Mouse (Mus musculus) small intestine, adult 2 months (tissue): ENCODE measurements at regions not wholly inside any gene's neighbourhood (a gene's known extent, or its start where the extent isn't known, plus 50 kb on each side); places are given as distances from the start of the nearest gene placed in this dataset.

ENCODE experiments used
- H3K27ac ChIP-seq: fragments of 200-500 bp; 2 replicates; pipeline ENCODE4 v1.5.1; 2012; ENCODE audit warnings: low read depth, low read length, control low read depth, inconsistent platforms; ENCODE audit not compliant: insufficient read depth
- H3K27me3 ChIP-seq: fragments of 200-500 bp; 2 replicates; pipeline ENCODE4 v1.6.1; 2012; ENCODE audit warnings: mild to moderate bottlenecking, moderate library complexity, low read length, inconsistent platforms; ENCODE audit not compliant: control insufficient read depth, insufficient read depth
- H3K36me3 ChIP-seq: fragments of 200-500 bp; 2 replicates; pipeline ENCODE4 v1.6.1; 2012; ENCODE audit warnings: mild to moderate bottlenecking, low read length, control low read depth, inconsistent platforms; ENCODE audit not compliant: control insufficient read depth, insufficient read depth
- H3K4me1 ChIP-seq: fragments of 200-500 bp; 2 replicates; pipeline ENCODE4 v1.6.1; 2012; ENCODE audit warnings: low read length, inconsistent platforms, mixed read lengths; ENCODE audit not compliant: control insufficient read depth, insufficient read depth, insufficient read length
- H3K4me3 ChIP-seq: fragments of 200-500 bp; 2 replicates; pipeline ENCODE4 v1.5.1; 2012; ENCODE audit warnings: low read depth, mild to moderate bottlenecking, control low read depth, inconsistent platforms, low read length, moderate library complexity
- CTCF ChIP-seq: fragments of 200-500 bp; IDR thresholded peaks from 2 replicates; pipeline ENCODE4 v1.5.1; 2012; ENCODE audit warnings: low read depth, mild to moderate bottlenecking, control low read depth, inconsistent platforms, low read length, moderate library complexity, mixed read lengths; ENCODE audit not compliant: insufficient replicate concordance, insufficient read length; ENCODE audit errors: extremely low read depth
- POLR2A ChIP-seq: fragments of 200-500 bp; IDR thresholded peaks from 2 replicates; pipeline ENCODE4 v1.6.1; 2012; ENCODE audit warnings: low read depth, mild to moderate bottlenecking, control low read depth, inconsistent platforms, low read length, moderate library complexity
- WGBS: fragments of 180-500 bp; shearing (Covaris S2); methylation state at CpG from one replicate; pipeline ENCODE4 v1.1.7; 2018; 5-methylcytosine and 5-hydroxymethylcytosine counted together

DNA sequence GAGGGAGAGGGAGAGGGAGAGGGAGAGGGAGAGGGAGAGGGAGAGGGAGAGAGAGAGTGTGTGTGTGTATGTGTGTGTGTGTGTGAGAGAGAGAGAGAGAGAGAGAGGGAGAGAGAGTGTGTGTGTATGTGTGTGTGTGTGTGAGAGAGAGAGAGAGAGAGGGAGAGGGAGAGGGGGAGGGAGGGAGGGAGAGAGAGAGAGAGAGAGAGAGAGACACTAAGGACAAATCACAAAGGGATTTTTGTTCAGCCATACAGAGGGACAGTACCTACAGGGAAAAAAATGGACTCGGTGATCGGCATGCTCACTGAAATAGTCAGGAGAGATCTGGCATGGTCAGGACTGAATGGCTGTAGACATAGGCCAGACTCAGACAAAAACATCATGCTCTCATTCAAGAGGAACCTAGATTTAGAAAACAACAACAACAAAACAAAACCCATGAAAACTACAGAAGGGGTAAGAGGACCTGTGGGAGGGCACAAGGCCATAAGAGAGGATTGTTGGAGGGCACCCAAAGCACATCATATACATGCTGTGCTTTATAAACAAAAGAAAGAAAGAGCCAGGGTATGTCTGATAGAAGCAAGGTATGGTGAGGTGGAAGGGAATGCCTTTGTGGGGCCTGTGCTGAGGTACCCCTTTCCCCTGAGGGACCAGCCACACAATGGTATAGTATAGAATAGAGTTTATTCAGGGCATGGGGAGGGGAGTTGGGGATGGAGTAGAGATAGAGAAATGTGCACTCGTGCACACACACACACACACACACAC, 127.0 kb upstream of the Med14 start:
- TF ChIP-seq CTCF = no peak
- TF ChIP-seq POLR2A = no peak
- 76% methylated on average over 3 of the region's 3 CpGs for WGBS
- no peak overlapping the region for H3K27ac ChIP-seq

DNA sequence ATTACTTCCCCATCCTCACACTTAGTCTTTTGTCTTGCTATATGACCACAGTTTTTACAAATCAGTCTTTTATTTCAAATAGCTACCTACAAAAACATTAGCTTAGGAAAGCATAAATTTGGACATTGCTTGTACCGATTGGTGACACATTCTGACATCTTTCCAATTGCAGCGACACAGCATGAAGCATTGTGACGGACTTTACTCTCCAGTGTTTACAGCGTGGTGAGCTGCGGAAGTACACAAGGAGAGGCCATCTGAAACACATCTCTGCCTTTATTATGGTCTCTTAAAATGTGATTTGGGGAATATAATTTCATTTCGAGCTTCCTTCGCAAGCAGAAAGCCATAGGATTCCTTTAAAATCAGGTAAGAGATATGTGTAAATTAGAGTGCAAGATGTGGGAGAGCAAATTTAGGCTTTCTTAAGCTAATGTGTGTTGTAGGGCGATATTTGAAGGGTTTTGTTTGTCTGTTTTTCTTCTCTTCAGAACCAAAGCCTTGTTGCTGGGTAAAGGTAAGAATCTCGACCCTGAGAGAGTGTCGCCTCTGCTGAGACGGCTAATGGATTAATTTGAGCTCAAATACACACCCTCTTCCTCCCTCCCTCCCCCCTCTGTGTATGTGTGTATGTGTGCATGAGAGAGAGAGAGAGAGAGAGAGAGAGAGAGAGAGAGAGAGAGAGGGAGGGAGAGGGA, 126.3 kb upstream of the Med14 start:
- Histone ChIP-seq H3K4me1 (0 out of 2 replicates have a peak, but pooled peaks cover 2% of the 10 kb centered on the region), H3K4me3 (no peak overlapping the region), H3K36me3 (no peaks in the 10 kb centered on the region), H3K27ac (no peak overlapping the region), H3K27me3 (no peaks in the 10 kb centered on the region)
- WGBS = 58% methylated on average over 11 of the region's 11 CpGs
- TF ChIP-seq POLR2A = no peak
- no peak for TF ChIP-seq CTCF

More for the DNA sequence above, 127.0 kb upstream of the Med14 start:
- Histone ChIP-seq H3K36me3 (no peaks in the 10 kb centered on the region), H3K4me3 (no peak overlapping the region), H3K4me1 (0 out of 2 replicates have a peak, but pooled peaks cover 2% of the 10 kb centered on the region), H3K27me3 (no peaks in the 10 kb centered on the region)

GRCm38 (mm10) chrX:12887516-12887915, 125.6 kb upstream of the Med14 start:
- no peaks in the 10 kb centered on the region for H3K27me3 ChIP-seq
- WGBS = 68% methylated on average over 2 of the region's 2 CpGs
- H3K4me1 ChIP-seq = 0 out of 2 replicates have a peak, but pooled peaks cover 2% of the 10 kb centered on the region
- TF ChIP-seq POLR2A = no peak
- TF ChIP-seq CTCF = no peak
- H3K4me3 ChIP-seq = no peak overlapping the region
- H3K36me3 ChIP-seq = no peaks in the 10 kb centered on the region
- no peak overlapping the region for H3K27ac ChIP-seq

GRCm38 (mm10) chrX:12886160-12887048, 124.5 kb upstream of the Med14 start:
- TF ChIP-seq CTCF (no peak), POLR2A (no peak)
- 36% methylated on average over 18 of the region's 18 CpGs for WGBS
- H3K4me3 ChIP-seq = no peak overlapping the region
- 0 out of 2 replicates have a peak, but pooled peaks cover 2% of the 10 kb centered on the region for H3K4me1 ChIP-seq
- H3K36me3 ChIP-seq = no peaks in the 10 kb centered on the region
- H3K27ac ChIP-seq = no peak overlapping the region
- no peaks in the 10 kb centered on the region for H3K27me3 ChIP-seq

- no peak overlapping the region for H3K27ac ChIP-seq
- WGBS = 23% methylated on average over 2 of the region's 3 CpGs
- no peaks in the 10 kb centered on the region for H3K27me3 ChIP-seq
- H3K36me3 ChIP-seq = no peaks in the 10 kb centered on the region
- no peaks in the 10 kb centered on the region for H3K4me1 ChIP-seq
- H3K4me3 ChIP-seq = no peak overlapping the region
- TF ChIP-seq POLR2A (no peak), CTCF (no peak)
Observed at GRCm38 (mm10) chrX:12879233-12879632, 117.4 kb upstream of the Med14 start.

DNA sequence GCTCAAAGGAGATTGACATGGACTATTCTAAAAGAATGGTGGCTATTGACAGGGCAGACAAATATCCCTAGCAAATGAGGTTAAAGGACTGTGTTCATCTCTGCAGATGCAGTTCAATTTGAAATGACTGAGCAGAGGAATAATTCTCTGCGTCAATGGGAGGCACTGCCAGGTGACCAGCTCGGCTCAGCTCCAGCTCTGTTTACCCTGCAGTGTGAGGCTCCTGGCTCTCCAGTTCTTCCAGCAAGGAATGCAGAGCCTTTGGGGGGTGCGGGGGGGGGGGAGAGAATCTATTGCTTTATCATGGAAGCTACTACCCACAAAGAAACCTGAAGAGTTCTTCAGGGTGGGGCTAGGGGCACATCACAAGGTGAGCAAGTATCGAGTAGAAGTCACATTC, 115.6 kb upstream of the Med14 start:
- Histone ChIP-seq H3K4me1 (peaks cover 2% of the 10 kb centered on the region), H3K27me3 (no peaks in the 10 kb centered on the region), H3K4me3 (no peak overlapping the region), H3K27ac (no peak overlapping the region), H3K36me3 (no peaks in the 10 kb centered on the region)
- TF ChIP-seq CTCF (no peak), POLR2A (no peak)
- WGBS = 32% methylated on average over 4 of the region's 4 CpGs

DNA sequence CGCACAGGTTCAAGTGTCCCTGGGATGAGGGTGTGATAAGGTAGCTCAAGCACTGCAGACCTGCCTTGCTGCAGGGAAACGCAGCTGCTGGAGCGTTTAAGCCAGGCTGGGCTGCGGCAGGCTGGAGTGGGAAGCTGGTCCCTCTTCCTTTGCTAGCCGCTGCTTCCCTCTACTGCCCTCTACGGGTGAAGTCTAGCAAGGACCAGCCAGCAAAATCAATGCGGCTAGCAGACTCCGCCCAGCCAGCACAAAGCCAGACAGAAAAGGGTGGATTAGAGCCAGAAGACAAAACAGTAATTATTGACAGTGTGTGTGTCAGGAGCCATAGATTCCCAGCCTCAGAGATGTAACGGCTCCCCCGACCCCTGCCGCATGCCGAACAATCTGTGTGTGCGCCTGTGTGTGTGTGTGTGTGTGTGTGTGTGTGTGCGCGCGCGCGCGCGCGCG, 111.8 kb upstream of the Med14 start:
- H3K4me3 ChIP-seq = peak overlapping the region; percentile 58
- H3K4me1 ChIP-seq = peaks cover 2% of the 10 kb centered on the region
- no peaks in the 10 kb centered on the region for H3K36me3 ChIP-seq
- TF ChIP-seq CTCF (peak; percentile 66; the same call in 1 of the 2 replicates), POLR2A (no peak)
- no peak overlapping the region for H3K27ac ChIP-seq
- H3K27me3 ChIP-seq = no peaks in the 10 kb centered on the region
- 46% methylated on average over 22 of the region's 22 CpGs for WGBS
